Mouse (Mus musculus): ENCODE data around the gene Zfand4.
"Not testable (repeated sequence)": the region's sequence is repeated elsewhere in the genome, so short reads cannot be mapped to it uniquely, and the experiment has no call there.

Zfand4 gene

GRCm38 (mm10) chr6:116264018-116264651, at the start of gene Zfand4:
Gene Zfand4, plus strand, starts transcription at chr6:116264222.
- DNase-seq = peak; percentile 98

DNA sequence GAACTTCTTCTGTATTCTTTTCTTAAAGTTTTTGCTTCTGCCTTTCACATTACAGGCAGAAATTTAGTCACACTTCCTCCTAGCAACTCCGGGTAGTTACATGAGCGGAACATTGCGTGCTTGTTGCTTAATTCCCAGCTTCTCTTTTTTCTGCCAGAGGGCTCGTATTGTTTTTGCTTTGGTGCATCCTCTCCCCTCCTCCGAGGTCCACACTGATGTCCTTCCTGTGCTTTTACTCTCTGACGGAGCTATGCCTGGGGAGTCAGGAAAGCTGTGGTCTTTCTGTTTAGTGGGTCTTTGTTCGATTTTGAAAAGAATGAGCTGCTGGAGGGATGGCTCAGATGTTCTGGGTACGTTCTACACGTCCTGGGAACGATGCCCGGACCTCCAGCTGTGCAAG, 36.3 kb upstream of the Zfand4 start:
- no peak for DNase-seq

DNA sequence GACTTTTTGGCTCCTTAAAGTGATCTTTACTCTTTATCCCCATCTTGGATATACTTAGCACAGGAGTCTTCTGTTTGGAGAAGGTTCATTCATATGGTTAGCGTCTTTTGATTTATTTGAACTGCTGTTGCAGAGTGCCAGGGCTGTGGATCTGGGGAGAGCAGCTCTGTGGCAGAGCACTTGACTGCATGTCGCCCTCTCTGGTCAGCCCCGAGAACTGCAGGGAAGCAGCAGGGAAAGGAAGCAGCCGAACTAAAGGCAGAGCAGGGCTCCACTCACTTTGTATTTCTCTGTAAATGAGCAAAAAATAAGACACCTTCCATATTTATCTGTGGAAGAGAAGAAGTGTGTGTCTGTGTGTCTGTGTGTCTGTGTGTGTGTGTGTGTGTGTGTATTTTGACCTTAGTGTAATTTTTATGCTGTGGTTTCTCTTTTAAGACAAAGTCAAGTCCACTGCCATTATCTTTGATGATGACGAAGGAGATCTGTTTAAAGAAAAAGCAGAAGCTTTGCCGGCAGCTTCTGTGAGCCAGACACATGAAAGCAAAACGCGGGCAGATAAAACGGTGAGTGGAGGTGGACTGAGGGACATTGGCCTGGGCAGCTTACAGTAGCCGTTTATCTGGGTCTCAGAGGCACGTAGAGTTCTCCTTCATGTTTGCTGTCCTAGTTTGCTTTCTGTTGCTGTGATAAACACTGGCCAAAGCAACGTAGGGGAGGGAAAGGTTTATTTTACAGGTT, 35.1 kb upstream of the Zfand4 start:
- DNase-seq = peak; percentile 76

DNA sequence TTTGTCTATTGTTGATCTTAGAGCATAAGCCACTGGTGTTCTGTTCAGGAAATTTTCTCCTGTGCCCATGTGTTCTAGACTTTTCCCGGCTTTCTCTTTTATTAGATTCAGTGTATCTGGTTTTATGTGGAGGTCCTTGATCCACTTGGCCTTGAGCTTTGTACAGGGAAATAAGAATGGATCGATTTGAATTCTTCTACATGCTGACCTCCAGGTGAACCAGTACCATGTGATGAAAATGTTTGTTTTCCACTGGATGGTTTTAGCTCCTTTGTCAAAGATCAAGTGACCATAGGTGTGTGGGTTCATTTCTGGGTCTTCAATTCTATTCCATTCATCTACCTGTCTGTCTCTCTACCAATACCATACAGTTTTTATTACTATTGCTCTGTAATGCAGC, 29.2 kb upstream of the Zfand4 start:
- DNase-seq = not testable (repeated sequence)

- DNase-seq = no peak
Observed at GRCm38 (mm10) chr6:116235336-116235735, 28.7 kb upstream of the Zfand4 start.

DNA sequence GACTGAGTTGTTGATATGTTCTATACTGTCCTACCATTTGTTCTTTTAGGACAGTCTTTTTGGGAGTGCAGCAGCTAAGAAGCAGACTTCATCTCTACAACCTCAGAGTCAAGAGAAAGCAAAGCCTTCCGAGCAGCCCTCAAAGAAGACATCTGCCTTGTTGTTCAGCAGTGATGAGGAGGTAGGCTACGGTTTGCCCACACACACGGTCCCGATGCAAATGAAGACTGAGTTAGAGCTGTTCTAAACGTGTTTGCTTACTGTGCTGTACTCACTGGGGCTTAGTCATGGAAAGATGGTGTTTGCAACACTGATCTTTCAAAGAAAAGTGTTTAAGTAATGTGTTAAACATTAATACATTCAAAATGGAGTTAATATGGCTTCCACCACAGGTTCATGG, 25.9 kb upstream of the Zfand4 start:
- no peak for DNase-seq

- DNase-seq = no peak
Observed at GRCm38 (mm10) chr6:116240371-116240770, 23.7 kb upstream of the Zfand4 start.

- DNase-seq = no peak
Observed at GRCm38 (mm10) chr6:116259649-116260048, 4.4 kb upstream of the Zfand4 start.

DNA sequence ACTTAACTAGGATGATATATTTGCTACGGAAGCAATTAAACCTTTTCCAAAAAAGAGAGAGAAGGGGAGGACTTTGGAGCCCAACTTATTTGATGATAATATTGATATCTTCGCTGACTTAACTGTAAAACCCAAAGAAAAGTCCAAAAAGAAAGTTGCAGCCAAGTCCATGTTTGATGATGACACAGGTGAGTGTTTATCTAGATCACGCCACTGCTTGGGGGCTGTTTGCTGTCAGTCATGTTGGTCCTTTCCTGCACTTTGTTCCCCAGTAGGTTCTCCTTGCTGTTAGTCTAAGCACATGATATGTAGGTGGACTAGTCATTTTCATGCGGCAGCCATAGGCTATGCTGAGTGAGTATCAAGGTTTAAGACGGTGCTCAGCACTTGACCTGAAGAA, 3.5 kb upstream of the Zfand4 start:
- DNase-seq = no peak

DNA sequence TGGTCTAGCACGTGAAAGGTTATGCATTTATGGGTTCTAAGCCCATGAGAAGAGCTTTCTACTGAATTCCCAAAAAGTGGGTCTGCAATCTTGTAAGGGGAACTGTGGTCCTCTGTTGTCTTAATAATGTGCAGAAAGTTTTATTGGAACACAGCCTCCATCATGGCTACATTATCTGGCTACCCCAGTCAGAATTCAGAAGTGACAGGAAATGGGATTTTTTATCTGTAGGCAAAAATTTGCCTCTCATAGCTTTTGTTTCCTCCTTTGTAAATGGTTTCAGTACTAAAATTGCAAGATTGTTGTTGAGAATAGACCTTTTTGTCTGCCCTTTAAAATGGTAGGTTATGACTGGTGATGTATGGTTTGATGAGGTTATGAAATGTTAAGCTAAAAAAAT, 1.2 kb upstream of the Zfand4 start:
- DNase-seq = no peak

DNA sequence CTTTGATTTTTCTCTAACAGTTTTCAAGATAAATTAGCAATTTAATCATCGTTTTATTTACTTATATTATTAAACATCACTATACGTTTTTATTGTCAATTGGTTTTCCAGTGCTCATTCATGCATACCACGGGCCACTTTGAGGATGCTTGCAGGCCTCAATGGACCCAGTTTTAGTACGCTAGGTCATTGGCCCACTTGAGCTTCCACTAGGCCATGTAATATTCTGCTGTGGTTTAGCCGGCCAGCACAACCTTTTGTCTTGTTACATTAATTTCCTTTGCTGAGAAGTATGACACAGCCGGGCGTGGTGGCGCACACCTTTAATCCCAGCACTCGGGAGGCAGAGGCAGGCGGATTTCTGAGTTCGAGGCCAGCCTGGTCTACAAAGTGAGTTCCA, 814 bp downstream of the Zfand4 start:
- DNase-seq = no peak

GRCm38 (mm10) chr6:116265603-116266002, 1.6 kb downstream of the Zfand4 start:
- no peak for DNase-seq

DNA sequence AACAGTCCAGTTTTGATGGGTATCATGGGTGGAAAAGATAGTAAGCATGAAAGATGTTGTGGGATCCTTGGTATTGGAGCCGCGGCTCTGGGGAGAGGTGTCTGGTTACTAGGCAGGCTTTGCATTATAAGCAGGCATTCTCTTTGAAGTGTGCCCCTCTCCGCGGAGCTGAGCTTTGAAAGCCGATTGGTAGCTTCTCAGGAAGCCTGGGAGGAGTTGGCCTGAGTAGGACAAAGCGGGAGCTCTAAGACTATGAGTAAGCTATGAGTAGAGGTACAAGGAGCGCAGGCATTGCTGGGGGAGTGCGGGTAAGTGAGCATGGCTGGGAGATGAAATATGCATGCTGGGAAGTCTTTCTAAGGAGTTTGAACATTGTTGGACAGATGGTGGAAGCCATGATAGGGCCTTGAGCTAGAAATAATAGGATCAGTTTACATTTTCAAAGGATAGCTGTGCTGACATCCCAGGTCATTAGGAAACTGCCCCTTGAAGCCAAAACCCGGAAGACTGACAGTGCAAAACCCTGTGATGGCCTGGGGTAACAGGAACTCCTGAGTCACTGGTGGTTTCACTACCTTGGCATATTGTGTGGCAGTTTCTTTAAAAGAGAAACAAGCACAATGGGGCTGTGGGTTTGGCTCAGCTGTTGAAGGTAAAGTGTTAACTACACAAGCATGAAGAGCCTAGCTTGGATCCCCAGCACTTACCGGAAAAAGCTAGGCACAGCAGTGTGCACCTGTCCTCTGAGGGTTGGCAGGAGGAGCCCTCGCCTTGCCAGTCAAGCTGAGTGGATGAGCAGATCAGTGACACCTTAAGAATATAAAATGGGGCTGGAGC, 2.5 kb downstream of the Zfand4 start:
- DNase-seq = peak; percentile 85

GRCm38 (mm10) chr6:116267110-116267423, 3.0 kb downstream of the Zfand4 start:
- DNase-seq = no peak

- DNase-seq = no peak
Observed at GRCm38 (mm10) chr6:116275695-116276094, 11.7 kb downstream of the Zfand4 start.

- no peak for DNase-seq
Observed at GRCm38 (mm10) chr6:116278679-116279317, 14.8 kb downstream of the Zfand4 start.

DNA sequence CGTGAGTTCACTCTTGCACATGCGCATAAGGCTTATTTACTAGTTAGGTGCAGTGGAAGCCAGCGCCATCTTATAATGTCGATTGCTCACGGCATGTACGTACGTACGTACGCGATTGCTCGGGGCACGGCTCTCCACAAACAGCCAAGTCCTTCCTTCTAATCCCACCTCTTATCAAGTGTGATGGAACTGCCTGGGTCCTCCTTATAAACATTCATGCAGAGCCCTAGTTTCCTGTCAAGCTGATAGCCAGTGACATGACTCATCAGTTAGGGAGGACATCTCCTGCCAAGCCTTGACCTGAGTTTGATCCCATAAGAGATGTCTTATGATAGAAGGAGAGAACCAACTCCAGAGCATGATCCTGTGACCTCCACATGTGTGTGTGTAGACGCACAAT, 17.0 kb downstream of the Zfand4 start:
- no peak for DNase-seq

DNA sequence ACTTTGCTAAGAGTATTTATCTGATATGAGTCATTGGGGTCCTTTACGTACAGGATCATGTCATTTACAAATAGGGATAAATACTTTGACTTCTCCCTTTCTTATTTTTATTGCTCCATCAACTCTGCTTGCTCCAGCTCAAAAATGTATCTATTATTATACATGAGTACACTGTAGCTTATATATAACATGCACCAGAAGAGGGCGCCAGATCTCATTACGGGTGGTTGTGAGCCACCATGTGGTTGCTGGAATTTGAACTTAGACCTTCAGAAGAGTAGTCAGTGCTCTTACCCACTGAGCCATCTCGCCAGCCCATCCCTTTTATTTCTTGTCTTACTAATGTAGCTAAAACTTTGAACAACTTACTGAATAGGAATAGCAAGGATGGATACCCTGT, 18.5 kb downstream of the Zfand4 start:
- peak; percentile 35 for DNase-seq

- no peak for DNase-seq
Observed at GRCm38 (mm10) chr6:116283280-116283679, 19.3 kb downstream of the Zfand4 start.

GRCm38 (mm10) chr6:116286321-116286720, 22.3 kb downstream of the Zfand4 start:
- no peak for DNase-seq

DNA sequence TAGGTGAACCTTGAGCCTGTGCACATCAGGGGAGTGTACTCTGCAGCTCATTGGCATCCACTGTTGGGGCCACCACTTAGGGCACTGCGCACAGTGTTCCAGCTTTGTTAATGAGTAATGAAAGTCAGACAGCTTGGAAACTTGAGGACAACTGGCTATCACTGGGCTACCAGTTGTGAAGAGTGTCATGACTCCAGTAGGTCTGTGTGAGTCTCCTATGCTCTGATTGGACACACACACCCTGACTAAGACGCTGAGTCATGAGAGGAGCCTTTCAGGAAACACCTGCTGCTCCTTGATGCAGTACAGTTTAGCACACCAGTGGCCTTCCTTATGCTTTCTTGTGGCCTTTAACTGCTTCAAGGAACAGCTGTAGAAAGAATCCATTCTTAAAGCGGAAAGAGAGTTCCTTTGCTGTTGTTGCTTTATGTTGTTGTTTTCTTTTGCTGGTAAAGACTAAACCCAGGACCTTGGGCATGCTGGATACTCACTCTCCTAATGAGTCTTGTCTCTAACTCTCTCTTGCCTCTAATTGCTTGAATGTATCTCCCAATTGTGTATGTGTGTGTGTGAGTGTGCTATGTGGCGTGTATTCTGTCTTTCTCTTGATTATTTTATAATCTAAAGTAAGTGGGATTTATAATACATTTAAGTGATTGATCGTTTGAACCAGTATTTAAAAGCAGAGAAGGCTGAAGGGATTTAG, 23.0 kb downstream of the Zfand4 start:
- DNase-seq = peak; percentile 7

- DNase-seq = no peak
Observed at GRCm38 (mm10) chr6:116311411-116311810, 47.4 kb downstream of the Zfand4 start.

- no peak for DNase-seq
Observed at GRCm38 (mm10) chr6:116319259-116319658, 55.2 kb downstream of the Zfand4 start.

All from embryo, embryonic 11 days (tissue).